Mouse (Mus musculus) stomach, embryonic 16.5 days (tissue): Measurements from ENCODE around the gene Polr1c. TPM values are rescaled to one million over a fixed set of nuclear protein-coding genes. Genes with fewer than 3 reads are reported as not detected.
A peak's percentile ranks its signal among the peaks of the same experiment; 100 is the strongest.

Experiments used
- ATAC-seq: fragments of 200-750 bp; cut with Nextera tagmentation; 2 replicates; pipeline ENCODE4 v1.8.0; 2017; ENCODE audit warnings: moderate number of reproducible peaks, moderate TSS enrichment; ENCODE audit not compliant: insufficient read depth, low FRiP score
- H3K27ac ChIP-seq: fragments of 300-500 bp; sonication (generic); 2 replicates; pipeline ENCODE4 v1.5.1; 2014; ENCODE audit warnings: low read length
- H3K27me3 ChIP-seq: fragments of 300-500 bp; sonication (generic); 2 replicates; pipeline ENCODE4 v1.6.1; 2014; ENCODE audit warnings: low read length, control low read depth, mixed read lengths; ENCODE audit not compliant: control insufficient read depth, insufficient read depth
- H3K36me3 ChIP-seq: fragments of 300-500 bp; sonication (generic); 2 replicates; pipeline ENCODE4 v1.6.1; 2014; ENCODE audit warnings: low read length; ENCODE audit not compliant: control insufficient read depth, insufficient read depth
- H3K4me1 ChIP-seq: fragments of 300-500 bp; sonication (generic); 2 replicates; pipeline ENCODE4 v1.6.1; 2014; ENCODE audit warnings: low read length, control low read depth, mixed read lengths; ENCODE audit not compliant: control insufficient read depth, insufficient read depth
- H3K4me2 ChIP-seq: fragments of 300-500 bp; sonication (generic); 2 replicates; pipeline ENCODE4 v1.6.1; 2014; ENCODE audit warnings: low read depth, low read length, mixed read lengths
- H3K4me3 ChIP-seq: fragments of 300-500 bp; sonication (generic); replicated peaks from 2 replicates; pipeline ENCODE4 v1.5.1; 2014; ENCODE audit warnings: mild to moderate bottlenecking, low read length
- H3K9ac ChIP-seq: fragments of 300-500 bp; sonication (generic); 2 replicates; pipeline ENCODE4 v1.6.1; 2014; ENCODE audit warnings: low read length
- H3K9me3 ChIP-seq: fragments of 300-500 bp; sonication (generic); replicated peaks from 2 replicates; pipeline ENCODE4 v1.6.1; 2016; ENCODE audit warnings: low read length, control low read depth; ENCODE audit not compliant: control insufficient read depth
- WGBS: fragments of 180-500 bp; shearing (Covaris S2); extraction: QIAGEN DNeasy Blood & Tissue Kit; methylation state at CpG from one replicate; pipeline ENCODE4 v1.1.7; 2014; 5-methylcytosine and 5-hydroxymethylcytosine counted together
- microRNA counts: library from miRNA; unstranded; fragments of <30 nt; microRNA quantifications from one replicate; lab custom pipeline; 2016
- microRNA-seq: library from miRNA; unstranded; fragments of <30 nt; microRNA quantifications from one replicate; pipeline ENCODE4, GENCODE M21; 2016
- polyA plus RNA-seq: library from polyadenylated mRNA; unstranded; fragments of >200 nt; fragmentation: Nextera tagmentation; extraction: Ambion mirVana; gene quantifications from 2 replicates; pipeline ENCODE4 v1.2.1, GENCODE M21; 2015

The Polr1c gene
- polyA plus RNA-seq, 1 experiment from 2014 or later = 67.9 TPM

GRCm38 (mm10) chr17:46206676-46207075, 41.2 kb downstream of the Polr1c start:
- ATAC-seq = no peak
- no peak overlapping the region for H3K4me2 ChIP-seq
- H3K9me3 ChIP-seq = no peaks in the 10 kb centered on the region
- no peak overlapping the region for H3K4me3 ChIP-seq
- no peak overlapping the region for H3K27ac ChIP-seq
- H3K9ac ChIP-seq = no peak overlapping the region
- H3K36me3 ChIP-seq = peaks cover 13% of the 10 kb centered on the region
- no peaks in the 10 kb centered on the region for H3K27me3 ChIP-seq
- peaks cover 11% of the 10 kb centered on the region for H3K4me1 ChIP-seq

GRCm38 (mm10) chr17:46203078-46203477, 44.8 kb downstream of the Polr1c start:
- Histone ChIP-seq H3K27ac (peak overlapping the region; percentile 72), H3K4me2 (peak overlapping the region; percentile 79), H3K36me3 (peaks cover 6% of the 10 kb centered on the region), H3K9ac (peak overlapping the region; percentile 91), H3K27me3 (no peaks in the 10 kb centered on the region), H3K4me1 (peaks cover 17% of the 10 kb centered on the region), H3K9me3 (no peaks in the 10 kb centered on the region), H3K4me3 (peak overlapping the region; percentile 89)
- no peak; the same call in 1 of the 2 replicates for ATAC-seq
- under 1% methylated on average over 20 of the region's 20 CpGs for WGBS

GRCm38 (mm10) chr17:46202421-46203071, 45.3 kb downstream of the Polr1c start, which contains the start of the genes Polh and Xpo5:
Polh (minus strand) TSS chr17:46202645.
Xpo5 (plus strand) TSS chr17:46202782.
- under 1% methylated on average over 66 of the region's 66 CpGs for WGBS
- Histone ChIP-seq H3K4me2 (peak within 1 kb of the TSS; percentile 91), H3K9ac (peak within 1 kb of the TSS; percentile 91), H3K4me1 (peaks cover 17% of the 10 kb centered on the region), H3K36me3 (peaks cover 6% of the 10 kb centered on the region; the same call in 1 of the 2 replicates), H3K9me3 (no peaks in the 10 kb centered on the region), H3K27me3 (no peaks in the 10 kb centered on the region), H3K27ac (peak within 1 kb of the TSS; percentile 89), H3K4me3 (peak within 1 kb of the TSS; percentile 89)
- ATAC-seq = peak; percentile 96

- Histone ChIP-seq H3K4me3 (peak overlapping the region; percentile 89), H3K4me2 (peak overlapping the region; percentile 91), H3K27me3 (no peaks in the 10 kb centered on the region), H3K9ac (peak overlapping the region; percentile 57; the same call in 1 of the 2 replicates), H3K36me3 (peaks cover 1% of the 10 kb centered on the region; the same call in 1 of the 2 replicates), H3K4me1 (peaks cover 17% of the 10 kb centered on the region), H3K9me3 (no peaks in the 10 kb centered on the region), H3K27ac (no peak overlapping the region)
- ATAC-seq = no peak
- WGBS = 44% methylated on average over 6 of the region's 6 CpGs
Observed at GRCm38 (mm10) chr17:46201151-46201550, 46.7 kb downstream of the Polr1c start.

MicroRNAs within 50 kb of the gene (microRNA counts, 519-probe panel; counts per million panel counts)
- microRNA mmu-miR-693-3p (lab: Ali Mortazavi, UCI) (not detected), microRNA mmu-miR-693-5p (lab: Ali Mortazavi, UCI) (1,379 counts per million, percentile 13 among the panel's probes with 10 or more counts)

Small RNA genes within 50 kb of the gene (microRNA-seq; reads per million reads assigned to microRNA genes)
- gene Mir693 = not detected

Other genes with a start within 250 kb of the Polr1c start
- gene Vegfa, start 215.7 kb downstream of the Polr1c start, polyA plus RNA-seq = 3.6 and 3.9 TPM in 2 replicates
- gene Mrps18a, start 137.1 kb downstream of the Polr1c start, polyA plus RNA-seq = 124 and 126 TPM in 2 replicates
- gene Rsph9, start 103.8 kb downstream of the Polr1c start, polyA plus RNA-seq = 10.0 and 10.1 TPM in 2 replicates
- 33.9 and 36.6 TPM in 2 replicates for gene Mad2l1bp, start 94.5 kb downstream of the Polr1c start, polyA plus RNA-seq
- gene Gtpbp2, start 87.0 kb downstream of the Polr1c start, polyA plus RNA-seq = 37.9 and 39.2 TPM in 2 replicates
- 14.9 and 15.1 TPM in 2 replicates for gene Polh, start 45.4 kb downstream of the Polr1c start, polyA plus RNA-seq
- gene Xpo5, start 45.3 kb downstream of the Polr1c start, polyA plus RNA-seq = 32.7 and 32.9 TPM in 2 replicates
- 111 and 120 TPM in 2 replicates for gene Yipf3, start within 50 bp of the Polr1c start, polyA plus RNA-seq
- gene Lrrc73, start 5.5 kb upstream of the Polr1c start, polyA plus RNA-seq = 0.45 and 0.48 TPM in 2 replicates
- gene Tjap1, start 35.0 kb upstream of the Polr1c start, polyA plus RNA-seq = 36.8 and 38.9 TPM in 2 replicates
- gene Dlk2, start 49.4 kb upstream of the Polr1c start, polyA plus RNA-seq = 6.7 and 8.8 TPM in 2 replicates
- 6.6 and 6.7 TPM in 2 replicates for gene Abcc10, start 80.3 kb upstream of the Polr1c start, polyA plus RNA-seq
- gene Zfp318, start 135.7 kb upstream of the Polr1c start, polyA plus RNA-seq = 4.9 and 5.4 TPM in 2 replicates
- 1.5 and 1.8 TPM in 2 replicates for gene Crip3, start 180.9 kb upstream of the Polr1c start, polyA plus RNA-seq
- gene Slc22a7, start 190.4 kb upstream of the Polr1c start, polyA plus RNA-seq = not detected in 2 replicates
- 0.12 and 0.19 TPM in 2 replicates for gene Ttbk1, start 239.6 kb upstream of the Polr1c start, polyA plus RNA-seq
- gene Dnph1, start 248.7 kb upstream of the Polr1c start, polyA plus RNA-seq = 40.4 and 45.3 TPM in 2 replicates